Mouse (Mus musculus) midbrain, embryonic 10.5 days (tissue): ENCODE data around the gene Sypl2. TPM values are rescaled to one million over a fixed set of nuclear protein-coding genes. Genes with fewer than 3 reads are reported as not detected.

Experiments used
- DNase-seq: peaks from one replicate; pipeline ENCODE4 v3.0.0-alpha.2; 2017; ENCODE audit warnings: low spot score
- H3K27ac ChIP-seq: fragments of 300-500 bp; sonication (generic); replicated peaks from 2 replicates; pipeline ENCODE4 v1.5.1; 2016; ENCODE audit warnings: mild to moderate bottlenecking
- H3K27me3 ChIP-seq: fragments of 300-500 bp; sonication (generic); 2 replicates; pipeline ENCODE4 v1.6.1; 2016; ENCODE audit warnings: low read depth, mild to moderate bottlenecking; ENCODE audit not compliant: poor library complexity, severe bottlenecking
- H3K36me3 ChIP-seq: fragments of 300-500 bp; sonication (generic); 2 replicates; pipeline ENCODE4 v1.6.1; 2016; ENCODE audit warnings: mild to moderate bottlenecking, moderate library complexity
- H3K4me1 ChIP-seq: fragments of 300-500 bp; sonication (generic); 2 replicates; pipeline ENCODE4 v1.6.1; 2016
- H3K4me3 ChIP-seq: fragments of 300-500 bp; sonication (generic); 2 replicates; pipeline ENCODE4 v1.5.1; 2016; ENCODE audit warnings: mild to moderate bottlenecking, moderate library complexity
- H3K9me3 ChIP-seq: fragments of 300-500 bp; sonication (generic); replicated peaks from 2 replicates; pipeline ENCODE4 v1.6.1; 2016; ENCODE audit warnings: mild to moderate bottlenecking
- WGBS: fragments of 180-500 bp; shearing (Covaris S2); methylation state at CpG from one replicate; pipeline ENCODE4 v1.1.7; 2016; 5-methylcytosine and 5-hydroxymethylcytosine counted together
- polyA plus RNA-seq: library from polyadenylated mRNA; unstranded; fragments of >200 nt; fragmentation: Nextera tagmentation; extraction: Ambion mirVana; gene quantifications from 2 replicates; pipeline ENCODE4 v1.2.1, GENCODE M21; 2016

Gene Sypl2
- polyA plus RNA-seq, 1 experiment from 2014 or later: 0.42 TPM

- Histone ChIP-seq H3K4me3 (no peak overlapping the region), H3K27me3 (peaks cover 45% of the 10 kb centered on the region), H3K27ac (no peak overlapping the region), H3K4me1 (peaks cover 29% of the 10 kb centered on the region), H3K9me3 (no peaks in the 10 kb centered on the region), H3K36me3 (peaks cover 12% of the 10 kb centered on the region)
- WGBS: 84% methylated on average over 3 of the region's 3 CpGs
- DNase-seq: no peak
Measured at GRCm38 (mm10) chr3:108184742-108185141, 41.7 kb downstream of the Sypl2 start.

GRCm38 (mm10) chr3:108180514-108180913, 45.9 kb downstream of the Sypl2 start:
- no peak overlapping the region for H3K4me3 ChIP-seq
- no peak for DNase-seq
- WGBS: 52% methylated on average over 2 of the region's 2 CpGs
- peaks cover 5% of the 10 kb centered on the region for H3K4me1 ChIP-seq
- H3K9me3 ChIP-seq: no peaks in the 10 kb centered on the region
- peaks cover 19% of the 10 kb centered on the region for H3K27me3 ChIP-seq
- H3K36me3 ChIP-seq: no peaks in the 10 kb centered on the region
- H3K27ac ChIP-seq: no peak overlapping the region

- Histone ChIP-seq H3K4me1 (peaks cover 11% of the 10 kb centered on the region), H3K27me3 (peaks cover 5% of the 10 kb centered on the region), H3K36me3 (no peaks in the 10 kb centered on the region), H3K27ac (no peak overlapping the region), H3K9me3 (no peaks in the 10 kb centered on the region), H3K4me3 (no peak overlapping the region)
- WGBS: 91% methylated on average over 7 of the region's 7 CpGs
- no peak for DNase-seq
Measured at GRCm38 (mm10) chr3:108178756-108179715, 47.4 kb downstream of the Sypl2 start.

GRCm38 (mm10) chr3:108174672-108175531, 51.5 kb downstream of the Sypl2 start:
- Histone ChIP-seq H3K4me3 (no peak overlapping the region), H3K36me3 (no peaks in the 10 kb centered on the region), H3K9me3 (no peaks in the 10 kb centered on the region), H3K27ac (peak overlapping the region; percentile 53), H3K4me1 (peaks cover 11% of the 10 kb centered on the region), H3K27me3 (no peaks in the 10 kb centered on the region; the same call in 1 of the 2 replicates)
- WGBS: 43% methylated on average over 14 of the region's 14 CpGs
- no peak for DNase-seq

- no peak for DNase-seq
- no peaks in the 10 kb centered on the region for H3K36me3 ChIP-seq
- H3K27ac ChIP-seq: peak overlapping the region; percentile 82; the same call in 1 of the 2 replicates
- peaks cover 50% of the 10 kb centered on the region for H3K4me1 ChIP-seq
- no peaks in the 10 kb centered on the region for H3K9me3 ChIP-seq
- no peak overlapping the region for H3K4me3 ChIP-seq
- 46% methylated on average over 3 of the region's 3 CpGs for WGBS
- H3K27me3 ChIP-seq: peaks cover 20% of the 10 kb centered on the region
Measured at GRCm38 (mm10) chr3:108169199-108169598, 57.2 kb downstream of the Sypl2 start.

- Histone ChIP-seq H3K27me3 (peaks cover 23% of the 10 kb centered on the region), H3K9me3 (no peaks in the 10 kb centered on the region), H3K4me1 (peaks cover 50% of the 10 kb centered on the region), H3K4me3 (no peak overlapping the region), H3K36me3 (no peaks in the 10 kb centered on the region), H3K27ac (peak overlapping the region; percentile 82)
- WGBS: 60% methylated on average over 14 of the region's 14 CpGs
- no peak for DNase-seq
Measured at GRCm38 (mm10) chr3:108167499-108167898, 58.9 kb downstream of the Sypl2 start.

GRCm38 (mm10) chr3:108166486-108167211, 59.8 kb downstream of the Sypl2 start:
- DNase-seq: peak; percentile 65
- Histone ChIP-seq H3K4me1 (peaks cover 50% of the 10 kb centered on the region), H3K27me3 (peaks cover 23% of the 10 kb centered on the region), H3K36me3 (no peaks in the 10 kb centered on the region), H3K27ac (peak overlapping the region; percentile 82), H3K9me3 (no peaks in the 10 kb centered on the region), H3K4me3 (0 out of 2 replicates have a peak overlapping the region, but pooled peaks have one; percentile 20)
- 12% methylated on average over 9 of the region's 11 CpGs for WGBS

GRCm38 (mm10) chr3:108165532-108166315, 60.7 kb downstream of the Sypl2 start:
- WGBS: 24% methylated on average over 10 of the region's 10 CpGs
- peaks cover 23% of the 10 kb centered on the region for H3K27me3 ChIP-seq
- peak overlapping the region; percentile 82 for H3K27ac ChIP-seq
- H3K4me3 ChIP-seq: peak overlapping the region; percentile 26; the same call in 1 of the 2 replicates
- H3K4me1 ChIP-seq: peaks cover 50% of the 10 kb centered on the region
- DNase-seq: peak; percentile 37
- no peaks in the 10 kb centered on the region for H3K36me3 ChIP-seq
- no peaks in the 10 kb centered on the region for H3K9me3 ChIP-seq

- Histone ChIP-seq H3K4me1 (peaks cover 50% of the 10 kb centered on the region), H3K4me3 (peak overlapping the region; percentile 26; the same call in 1 of the 2 replicates), H3K27ac (peak overlapping the region; percentile 82), H3K36me3 (no peaks in the 10 kb centered on the region), H3K27me3 (peaks cover 23% of the 10 kb centered on the region), H3K9me3 (no peaks in the 10 kb centered on the region)
- WGBS: 23% methylated on average over 9 of the region's 9 CpGs
- DNase-seq: peak; percentile 85
Measured at GRCm38 (mm10) chr3:108164807-108165206, 61.6 kb downstream of the Sypl2 start.

GRCm38 (mm10) chr3:108164091-108164490, 62.4 kb downstream of the Sypl2 start:
- 74% methylated on average over 5 of the region's 5 CpGs for WGBS
- Histone ChIP-seq H3K9me3 (no peaks in the 10 kb centered on the region), H3K36me3 (no peaks in the 10 kb centered on the region), H3K27ac (peak overlapping the region; percentile 82; the same call in 1 of the 2 replicates), H3K4me1 (peaks cover 48% of the 10 kb centered on the region), H3K27me3 (peaks cover 23% of the 10 kb centered on the region), H3K4me3 (no peak overlapping the region)
- no peak for DNase-seq
